Mouse (Mus musculus) adrenal gland, postnatal 14 days (tissue): ENCODE data around the gene Ap4s1. TPM values are rescaled to one million over a fixed set of nuclear protein-coding genes. Genes with fewer than 3 reads are reported as not detected.

ENCODE experiments used
- DNase-seq: peaks from one replicate; pipeline ENCODE4 v3.0.0; 2021; ENCODE audit warnings: mixed read lengths
- total RNA-seq: library from RNA; stranded (reverse); gene quantifications from 2 replicates; pipeline ENCODE4 v1.2.3, GENCODE M21; 2021

Gene Ap4s1
- total RNA-seq, 1 experiment from 2014 or later = 22.6 TPM

DNA sequence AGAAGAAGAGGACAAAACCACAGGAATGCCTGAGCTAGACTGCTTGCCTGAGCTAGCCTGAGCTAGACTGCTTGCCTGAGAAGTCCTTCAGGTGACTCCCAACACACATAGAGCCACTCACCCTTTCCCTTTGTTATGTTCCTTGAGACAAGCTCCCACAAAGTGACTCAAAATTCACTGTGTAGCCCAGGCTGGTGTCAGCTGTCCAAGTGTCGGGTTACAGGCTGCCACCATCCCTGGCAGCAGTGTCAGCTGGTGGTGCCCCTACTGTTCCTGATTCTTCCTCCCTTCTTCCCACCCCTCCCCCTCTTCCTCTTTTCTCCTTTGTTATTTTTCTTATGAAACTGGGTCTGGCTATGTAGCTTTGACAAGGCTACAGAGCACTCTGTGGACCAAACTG is 13.0 kb downstream of the Ap4s1 start:
- DNase-seq = no peak

DNA sequence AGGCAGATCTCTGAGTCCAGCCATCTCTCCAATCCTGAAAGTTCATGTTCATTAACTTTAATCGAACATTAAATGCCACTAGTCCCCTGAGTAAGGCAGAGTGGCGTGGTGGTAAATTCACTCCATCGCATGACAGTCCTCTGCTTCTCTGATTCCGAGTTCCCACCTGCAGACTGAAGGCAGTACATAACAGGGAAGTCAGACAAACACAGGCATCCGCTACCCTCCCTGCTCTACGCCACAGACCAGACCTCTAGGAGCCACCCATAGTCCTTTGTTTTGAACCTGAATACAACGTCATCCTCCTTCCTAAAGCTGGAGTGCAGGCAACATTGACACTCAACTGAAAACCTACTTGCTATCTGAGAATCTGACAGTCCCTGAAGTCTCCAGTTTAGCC is 13.7 kb downstream of the Ap4s1 start:
- DNase-seq = no peak

- no peak for DNase-seq
Observed at GRCm38 (mm10) chr12:51705778-51706177, 14.9 kb downstream of the Ap4s1 start.

DNA sequence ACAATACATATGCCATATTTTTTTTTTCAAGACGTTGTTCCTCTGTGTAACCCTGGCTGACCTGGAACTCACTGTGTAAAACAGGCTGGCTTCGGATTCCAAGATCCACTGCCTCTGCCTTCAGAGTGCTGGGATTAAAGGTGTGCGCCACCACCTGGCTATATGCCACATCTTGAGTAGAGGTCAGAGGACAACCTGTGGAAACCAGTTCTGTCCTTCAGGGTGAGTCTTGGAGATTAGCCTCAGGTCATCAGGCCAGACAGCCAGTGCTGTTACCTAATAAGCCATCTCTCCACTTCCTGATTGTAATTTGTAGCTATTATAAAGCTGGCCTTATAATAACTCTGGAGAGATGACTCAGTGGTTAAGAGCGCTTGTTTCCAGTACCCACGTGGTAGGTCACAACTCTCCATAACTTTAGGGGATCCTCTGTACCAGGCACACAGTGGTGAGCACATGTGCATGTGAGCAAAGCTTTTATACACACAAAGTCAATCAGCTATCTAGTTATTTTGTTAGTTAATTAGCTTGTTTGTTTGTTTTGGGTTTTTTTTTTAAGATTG is 15.9 kb downstream of the Ap4s1 start:
- DNase-seq = no peak

- no peak for DNase-seq
Observed at GRCm38 (mm10) chr12:51708941-51709686, 18.3 kb downstream of the Ap4s1 start.

DNA sequence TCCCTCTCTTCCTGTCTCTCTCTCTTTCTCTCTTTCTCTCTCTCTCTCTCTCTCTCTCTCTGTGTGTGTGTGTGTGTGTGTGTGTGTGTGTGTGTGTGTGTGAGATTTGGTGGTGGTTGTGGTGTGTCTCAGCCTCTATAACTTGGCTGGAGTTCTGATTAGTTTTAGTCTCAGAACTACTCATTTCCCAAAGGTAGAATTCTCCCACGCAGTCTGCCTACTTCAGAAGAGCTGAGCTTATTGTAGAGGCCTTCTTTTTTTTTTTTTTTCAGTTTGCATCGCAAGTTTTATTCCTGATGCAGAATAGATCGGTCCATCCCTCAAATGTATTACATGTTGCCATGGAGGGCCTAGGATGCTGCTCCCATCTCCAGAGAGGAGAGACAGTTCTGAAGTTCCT is 18.9 kb downstream of the Ap4s1 start:
- no peak for DNase-seq

- DNase-seq = peak; percentile 34
Observed at GRCm38 (mm10) chr12:51710154-51710553, 19.3 kb downstream of the Ap4s1 start.

- DNase-seq = no peak
Observed at GRCm38 (mm10) chr12:51712685-51713084, 21.9 kb downstream of the Ap4s1 start.

GRCm38 (mm10) chr12:51718617-51719016 is 27.8 kb downstream of the Ap4s1 start:
- no peak for DNase-seq

GRCm38 (mm10) chr12:51721836-51722235 is 31.0 kb downstream of the Ap4s1 start:
- no peak for DNase-seq

- peak; percentile 78 for DNase-seq
Observed at GRCm38 (mm10) chr12:51729058-51729457, 38.2 kb downstream of the Ap4s1 start.

DNA sequence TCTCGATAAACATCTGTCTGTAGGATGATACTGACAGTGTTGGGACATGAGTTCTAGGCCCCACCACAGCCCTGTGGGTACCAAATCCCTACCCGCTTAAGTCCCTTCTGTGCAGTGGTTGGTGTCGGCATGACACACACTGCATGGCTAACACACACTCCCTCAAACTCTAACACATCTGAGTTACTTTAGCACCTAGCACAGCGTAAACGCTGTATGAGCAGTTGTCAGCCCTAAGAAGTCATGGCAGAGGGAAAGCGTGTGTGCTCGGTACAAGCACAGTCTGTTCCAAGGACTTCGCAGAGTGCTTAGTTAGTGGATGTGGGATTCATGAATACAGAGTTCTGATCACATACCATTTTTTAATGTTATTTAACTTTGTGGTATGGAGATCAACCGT is 39.0 kb downstream of the Ap4s1 start:
- no peak for DNase-seq

DNA sequence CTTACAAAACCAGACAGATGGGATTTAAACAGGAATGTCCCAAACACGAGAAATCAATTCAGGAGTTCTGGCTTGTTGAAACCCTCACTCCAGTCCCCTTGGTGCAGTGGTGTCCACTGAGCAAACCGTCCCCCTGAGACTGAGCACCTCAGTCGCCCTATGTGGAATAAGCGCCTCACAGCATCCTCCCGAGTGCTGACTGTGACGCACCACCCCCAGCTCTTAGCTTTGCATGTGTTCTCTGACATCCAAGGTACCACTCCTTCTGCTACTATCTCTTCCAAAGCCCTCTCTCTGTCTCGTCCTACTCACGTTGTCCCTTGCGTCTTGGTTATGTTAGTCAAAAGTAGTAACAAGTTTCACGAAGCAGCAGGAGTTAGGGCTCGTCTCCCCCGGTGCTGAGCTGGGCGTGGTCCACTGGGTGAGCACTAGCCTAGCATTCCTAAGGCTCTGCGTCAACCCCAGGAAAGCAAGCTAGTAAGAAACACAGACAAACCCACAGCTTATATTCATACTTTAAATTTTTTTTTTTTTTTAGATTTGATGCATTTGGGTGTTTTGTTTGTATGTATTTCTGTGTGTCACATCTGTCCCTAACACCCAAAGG is 43.9 kb downstream of the Ap4s1 start:
- DNase-seq = no peak

- DNase-seq = peak; percentile 64
Observed at GRCm38 (mm10) chr12:51735840-51736271, 45.0 kb downstream of the Ap4s1 start.

GRCm38 (mm10) chr12:51736381-51736780 is 45.5 kb downstream of the Ap4s1 start:
- DNase-seq = no peak

- no peak for DNase-seq
Observed at GRCm38 (mm10) chr12:51736807-51737206, 46.0 kb downstream of the Ap4s1 start.

- DNase-seq = peak; percentile 77
Observed at GRCm38 (mm10) chr12:51741690-51742089, 50.9 kb downstream of the Ap4s1 start.

DNA sequence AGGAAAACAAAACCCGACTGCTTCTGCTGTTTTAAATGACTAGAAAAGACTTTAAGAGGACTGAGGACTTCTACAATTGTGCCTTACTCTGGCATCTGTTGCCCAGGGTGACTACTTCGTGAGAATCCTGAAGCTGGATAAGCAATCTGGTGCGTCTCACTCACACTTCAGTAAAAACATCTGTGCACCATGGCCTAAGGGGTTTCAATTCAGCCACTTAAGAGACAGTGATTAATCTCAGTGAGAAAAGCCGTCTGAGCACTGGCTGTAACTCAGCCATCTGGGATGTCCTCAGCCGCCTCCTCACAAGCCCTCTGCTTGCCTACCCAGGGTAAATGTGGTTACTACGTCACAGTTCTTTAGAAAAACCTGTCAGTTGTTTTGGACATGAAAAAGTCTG is 54.1 kb downstream of the Ap4s1 start:
- no peak for DNase-seq

GRCm38 (mm10) chr12:51747348-51747747 is 56.5 kb downstream of the Ap4s1 start:
- DNase-seq = no peak

- no peak for DNase-seq
Observed at GRCm38 (mm10) chr12:51755938-51756598, 65.2 kb downstream of the Ap4s1 start.

- DNase-seq = no peak
Observed at GRCm38 (mm10) chr12:51756599-51756961, 65.7 kb downstream of the Ap4s1 start.

DNA sequence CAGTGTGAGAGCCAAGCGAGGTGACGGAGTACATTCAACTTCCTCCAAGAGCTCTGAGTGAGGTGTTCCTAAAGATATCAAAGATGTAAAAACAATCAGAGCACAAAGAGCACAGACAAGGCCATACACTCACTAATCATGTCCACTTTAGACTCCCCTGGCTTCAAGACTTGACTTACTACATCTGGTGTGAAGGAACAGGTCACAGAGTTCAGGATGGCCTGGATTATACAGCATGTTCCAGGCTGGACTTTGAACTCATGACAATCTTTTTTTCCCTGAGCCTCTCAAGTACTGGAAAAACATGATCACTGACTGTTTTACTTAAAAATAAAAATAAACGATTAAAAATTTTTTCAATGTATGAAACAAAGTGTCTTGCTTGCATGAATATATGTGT is 68.5 kb downstream of the Ap4s1 start:
- DNase-seq = no peak

- no peak for DNase-seq
Observed at GRCm38 (mm10) chr12:51767454-51767853, 76.6 kb downstream of the Ap4s1 start.
